Mouse (Mus musculus): ENCODE measurements around the gene Pdia5.

Pdia5 gene

GRCm38 (mm10) chr16:35484526-35485233 is 6.0 kb downstream of the Pdia5 start:
- no peak for DNase-seq (ENCODE audit: low spot score)

- DNase-seq (ENCODE audit: low spot score) = no peak
Observed at GRCm38 (mm10) chr16:35484105-35484504, 6.6 kb downstream of the Pdia5 start.

- no peak for DNase-seq (ENCODE audit: low spot score)
Observed at GRCm38 (mm10) chr16:35479301-35479700, 11.4 kb downstream of the Pdia5 start.

GRCm38 (mm10) chr16:35477273-35477672 is 13.4 kb downstream of the Pdia5 start:
- DNase-seq (ENCODE audit: low spot score) = no peak

GRCm38 (mm10) chr16:35472569-35473275 is 18.0 kb downstream of the Pdia5 start:
- no peak for DNase-seq (ENCODE audit: low spot score)

- DNase-seq (ENCODE audit: low spot score) = no peak
Observed at GRCm38 (mm10) chr16:35471841-35472568, 18.7 kb downstream of the Pdia5 start.

- DNase-seq (ENCODE audit: low spot score) = no peak
Observed at GRCm38 (mm10) chr16:35470983-35471382, 19.7 kb downstream of the Pdia5 start.

GRCm38 (mm10) chr16:35470096-35470495 is 20.6 kb downstream of the Pdia5 start:
- DNase-seq (ENCODE audit: low spot score) = no peak

GRCm38 (mm10) chr16:35469016-35469415 is 21.7 kb downstream of the Pdia5 start:
- no peak for DNase-seq (ENCODE audit: low spot score)

GRCm38 (mm10) chr16:35467044-35467443 is 23.6 kb downstream of the Pdia5 start:
- DNase-seq (ENCODE audit: low spot score) = no peak

- DNase-seq (ENCODE audit: low spot score) = no peak
Observed at GRCm38 (mm10) chr16:35465808-35466351, 24.8 kb downstream of the Pdia5 start.

- no peak for DNase-seq (ENCODE audit: low spot score)
Observed at GRCm38 (mm10) chr16:35464686-35465308, 25.9 kb downstream of the Pdia5 start.

- DNase-seq (ENCODE audit: low spot score) = no peak
Observed at GRCm38 (mm10) chr16:35463708-35464107, 27.0 kb downstream of the Pdia5 start.

GRCm38 (mm10) chr16:35462955-35463354 is 27.7 kb downstream of the Pdia5 start:
- DNase-seq (ENCODE audit: low spot score) = no peak

GRCm38 (mm10) chr16:35459584-35459983 is 31.1 kb downstream of the Pdia5 start:
- DNase-seq (ENCODE audit: low spot score) = no peak

- no peak for DNase-seq (ENCODE audit: low spot score)
Observed at GRCm38 (mm10) chr16:35458297-35458696, 32.4 kb downstream of the Pdia5 start.

- no peak for DNase-seq (ENCODE audit: low spot score)
Observed at GRCm38 (mm10) chr16:35457488-35457887, 33.2 kb downstream of the Pdia5 start.

- no peak for DNase-seq (ENCODE audit: low spot score)
Observed at GRCm38 (mm10) chr16:35457011-35457419, 33.7 kb downstream of the Pdia5 start.

- DNase-seq (ENCODE audit: low spot score) = no peak
Observed at GRCm38 (mm10) chr16:35456305-35456704, 34.4 kb downstream of the Pdia5 start.

- DNase-seq (ENCODE audit: low spot score) = no peak
Observed at GRCm38 (mm10) chr16:35455822-35456221, 34.9 kb downstream of the Pdia5 start.

- DNase-seq (ENCODE audit: low spot score) = no peak
Observed at GRCm38 (mm10) chr16:35450018-35450630, 40.5 kb downstream of the Pdia5 start.

GRCm38 (mm10) chr16:35442026-35442415 is 48.7 kb downstream of the Pdia5 start:
- no peak for DNase-seq (ENCODE audit: low spot score)
